Mouse (Mus musculus) naive thymus-derived CD4-positive, alpha-beta T cell, adult 5 months (primary cell): ENCODE data around the gene Frmd4b. TPM values are rescaled to one million over a fixed set of nuclear protein-coding genes. Genes with fewer than 3 reads are reported as not detected.

Experiments used
- polyA plus RNA-seq: library from polyadenylated mRNA; unstranded; fragments of 100-300 nt; shearing (Covaris generic); gene quantifications from one replicate; pipeline ENCODE4 v1.2.1, GENCODE M21; 2017

The Frmd4b gene
- 2.7 TPM for polyA plus RNA-seq

GRCm38 (mm10) chr6:97617266-97617743 is at the start of gene Frmd4b:
Gene Frmd4b (minus strand): TSS chr6:97617541.

GRCm38 (mm10) chr6:97252711-97253221 is 364.6 kb downstream of the Frmd4b start, which contains the start of gene Lmod3:
Gene Lmod3 (minus strand): TSS chr6:97252759.

Other genes with a start within 250 kb of the Frmd4b start
- 1.2 TPM for gene Mitf, start 189.5 kb upstream of the Frmd4b start, polyA plus RNA-seq